Mouse (Mus musculus) forebrain, embryonic 14.5 days (tissue): Measurements from ENCODE around the gene Dcun1d4. TPM values are rescaled to one million over a fixed set of nuclear protein-coding genes. Genes with fewer than 3 reads are reported as not detected.

Source experiments
- ATAC-seq: fragments of 200-750 bp; cut with Nextera tagmentation; 2 replicates; pipeline ENCODE4 v1.8.0; 2017; ENCODE audit warnings: mild to moderate bottlenecking, moderate library complexity
- DNase-seq: peaks from one replicate; pipeline ENCODE4 v3.0.0-alpha.2; 2015; ENCODE audit warnings: low spot score
- H3K27ac ChIP-seq: fragments of 300-500 bp; sonication (generic); 2 replicates; pipeline ENCODE4 v1.5.1; 2014; ENCODE audit warnings: low read depth, mild to moderate bottlenecking, control low read depth, low read length, moderate library complexity
- H3K27me3 ChIP-seq: fragments of 300-500 bp; sonication (generic); replicated peaks from 2 replicates; pipeline ENCODE4 v1.6.1; 2014; ENCODE audit warnings: low read length, control low read depth, mixed read lengths; ENCODE audit not compliant: control insufficient read depth, insufficient read depth
- H3K36me3 ChIP-seq: fragments of 300-500 bp; sonication (generic); 2 replicates; pipeline ENCODE4 v1.6.1; 2014; ENCODE audit warnings: low read length, control low read depth; ENCODE audit not compliant: control insufficient read depth, insufficient read depth
- H3K4me1 ChIP-seq: fragments of 300-500 bp; sonication (generic); 2 replicates; pipeline ENCODE4 v1.6.1; 2014; ENCODE audit warnings: antibody characterized with exemption, low read length, control low read depth; ENCODE audit not compliant: control insufficient read depth, insufficient read depth
- H3K4me2 ChIP-seq: fragments of 300-500 bp; sonication (generic); 2 replicates; pipeline ENCODE4 v1.6.1; 2014; ENCODE audit warnings: mild to moderate bottlenecking, control low read depth, low read length
- H3K4me3 ChIP-seq: fragments of 300-500 bp; sonication (generic); 2 replicates; pipeline ENCODE4 v1.5.1; 2014; ENCODE audit warnings: low read depth, low read length, control low read depth
- H3K9ac ChIP-seq: fragments of 300-500 bp; sonication (generic); 2 replicates; pipeline ENCODE4 v1.6.1; 2014; ENCODE audit warnings: mild to moderate bottlenecking, low read length, control low read depth, moderate library complexity
- H3K9me3 ChIP-seq: fragments of 300-500 bp; sonication (generic); replicated peaks from 2 replicates; pipeline ENCODE4 v1.6.1; 2016; ENCODE audit warnings: low read length, control low read depth, mixed read lengths; ENCODE audit not compliant: control insufficient read depth
- WGBS: fragments of 180-500 bp; shearing (Covaris S2); extraction: QIAGEN DNeasy Blood & Tissue Kit; methylation state at CpG from one replicate; pipeline ENCODE4 v1.1.7; 2014; 5-methylcytosine and 5-hydroxymethylcytosine counted together
- polyA plus RNA-seq: library from polyadenylated mRNA; unstranded; fragments of >200 nt; fragmentation: Nextera tagmentation; extraction: Ambion mirVana; gene quantifications from 2 replicates; pipeline ENCODE4 v1.2.1, GENCODE M21; 2014

The Dcun1d4 gene
- polyA plus RNA-seq, 1 experiment from 2014 or later, result 55.4 TPM

DNA sequence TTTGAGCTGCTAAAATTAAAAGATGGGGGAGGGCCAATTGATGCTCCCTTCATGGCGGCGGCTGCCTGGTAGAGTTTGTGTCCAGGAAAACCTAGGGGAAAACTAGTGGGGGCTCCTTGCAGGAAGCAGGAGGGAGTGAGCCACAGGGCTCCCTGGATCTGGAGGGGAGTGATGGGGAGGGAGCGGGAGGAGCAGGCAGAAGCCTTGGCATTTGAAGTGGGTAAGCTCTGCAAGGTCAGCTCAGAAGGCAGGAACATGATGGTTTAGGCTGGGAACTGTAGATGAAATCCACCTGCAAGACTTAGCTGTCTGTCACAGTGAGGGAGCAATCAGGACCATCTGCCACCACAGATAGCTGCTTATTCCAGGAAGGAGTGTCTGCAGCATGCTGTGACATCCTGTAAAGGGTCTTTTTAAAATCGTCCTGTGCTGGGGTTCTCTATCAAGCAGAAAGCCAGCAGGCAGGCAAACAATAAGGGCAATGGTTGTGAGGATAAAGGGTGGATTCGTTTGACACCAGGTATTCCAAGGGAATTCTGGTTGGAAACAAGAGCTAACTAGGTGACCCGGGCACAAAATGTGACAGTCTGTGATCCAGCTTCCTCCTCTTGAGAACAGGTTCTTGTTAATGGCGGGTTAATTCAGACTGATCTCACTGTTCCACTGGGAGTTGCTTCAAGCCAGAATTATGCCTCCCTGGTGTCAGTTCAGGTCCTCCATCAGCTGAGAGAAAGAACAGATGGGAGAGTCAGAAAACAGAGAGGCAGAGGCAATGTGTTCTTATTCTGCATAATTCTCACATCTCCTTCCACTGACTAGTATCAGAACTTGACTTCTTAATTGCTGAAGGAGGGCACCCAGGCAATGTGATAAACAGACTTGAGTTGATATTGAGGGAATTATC is 104.7 kb downstream of the Dcun1d4 start:
- DNase-seq, result peak; percentile 59
- peak; percentile 88 for ATAC-seq
- Histone ChIP-seq H3K4me2 (no peak overlapping the region), H3K27ac (peak overlapping the region; percentile 80), H3K27me3 (no peaks in the 10 kb centered on the region), H3K9ac (no peak overlapping the region), H3K4me3 (no peak overlapping the region), H3K4me1 (peaks cover 6% of the 10 kb centered on the region; the same call in 1 of the 2 replicates), H3K36me3 (no peaks in the 10 kb centered on the region), H3K9me3 (no peaks in the 10 kb centered on the region)
- WGBS, result 31% methylated on average over 7 of the region's 7 CpGs

DNA sequence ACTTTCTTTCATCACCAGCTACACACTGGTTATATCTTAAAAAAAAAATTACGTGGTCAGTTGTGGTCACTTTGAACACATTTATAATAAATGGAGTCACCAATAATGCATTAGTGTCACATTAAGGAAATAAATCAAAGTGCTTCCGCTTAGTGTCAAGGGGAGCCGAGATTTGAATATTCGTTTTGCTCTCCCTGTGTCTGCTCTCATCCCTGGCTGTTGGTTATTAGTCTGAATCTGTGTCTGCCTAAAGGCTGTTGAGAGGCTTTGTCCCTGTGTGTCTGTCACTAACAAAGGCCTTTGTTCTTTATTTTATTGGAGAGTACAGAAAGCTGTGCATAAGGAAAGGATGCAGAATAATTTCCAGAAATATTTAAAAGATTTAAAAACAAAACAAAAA is 105.8 kb downstream of the Dcun1d4 start:
- Histone ChIP-seq H3K27ac (no peak overlapping the region), H3K27me3 (no peaks in the 10 kb centered on the region), H3K9me3 (no peaks in the 10 kb centered on the region), H3K9ac (no peak overlapping the region), H3K4me1 (peaks cover 6% of the 10 kb centered on the region; the same call in 1 of the 2 replicates), H3K4me2 (no peak overlapping the region), H3K36me3 (no peaks in the 10 kb centered on the region), H3K4me3 (no peak overlapping the region)
- 63% methylated on average over 4 of the region's 4 CpGs for WGBS
- ATAC-seq, result no peak
- no peak for DNase-seq

DNA sequence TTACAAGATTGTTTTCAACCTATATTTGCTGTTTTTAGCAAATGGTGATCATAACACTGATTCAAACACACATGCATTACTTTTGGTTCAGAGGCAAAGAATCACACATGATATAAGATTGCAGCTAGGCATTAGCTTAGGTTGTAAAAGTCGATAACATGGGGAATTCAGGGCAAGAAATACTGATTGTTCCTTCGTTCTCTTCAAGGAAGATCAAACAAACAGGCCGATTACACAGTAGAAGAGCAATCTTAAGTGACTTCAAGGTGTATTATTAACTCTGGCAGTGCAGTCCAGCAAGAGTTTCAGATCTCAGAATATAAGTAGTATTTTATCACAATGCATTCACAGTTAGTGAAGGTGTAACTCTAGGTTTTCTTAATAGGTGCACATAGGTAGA is 106.3 kb downstream of the Dcun1d4 start:
- DNase-seq (no peak), ATAC-seq (no peak)
- Histone ChIP-seq H3K27me3 (no peaks in the 10 kb centered on the region), H3K36me3 (no peaks in the 10 kb centered on the region), H3K4me2 (no peak overlapping the region), H3K27ac (no peak overlapping the region), H3K9ac (no peak overlapping the region), H3K9me3 (no peaks in the 10 kb centered on the region), H3K4me3 (no peak overlapping the region), H3K4me1 (peaks cover 6% of the 10 kb centered on the region; the same call in 1 of the 2 replicates)
- WGBS, result 86% methylated on average over 3 of the region's 3 CpGs

DNA sequence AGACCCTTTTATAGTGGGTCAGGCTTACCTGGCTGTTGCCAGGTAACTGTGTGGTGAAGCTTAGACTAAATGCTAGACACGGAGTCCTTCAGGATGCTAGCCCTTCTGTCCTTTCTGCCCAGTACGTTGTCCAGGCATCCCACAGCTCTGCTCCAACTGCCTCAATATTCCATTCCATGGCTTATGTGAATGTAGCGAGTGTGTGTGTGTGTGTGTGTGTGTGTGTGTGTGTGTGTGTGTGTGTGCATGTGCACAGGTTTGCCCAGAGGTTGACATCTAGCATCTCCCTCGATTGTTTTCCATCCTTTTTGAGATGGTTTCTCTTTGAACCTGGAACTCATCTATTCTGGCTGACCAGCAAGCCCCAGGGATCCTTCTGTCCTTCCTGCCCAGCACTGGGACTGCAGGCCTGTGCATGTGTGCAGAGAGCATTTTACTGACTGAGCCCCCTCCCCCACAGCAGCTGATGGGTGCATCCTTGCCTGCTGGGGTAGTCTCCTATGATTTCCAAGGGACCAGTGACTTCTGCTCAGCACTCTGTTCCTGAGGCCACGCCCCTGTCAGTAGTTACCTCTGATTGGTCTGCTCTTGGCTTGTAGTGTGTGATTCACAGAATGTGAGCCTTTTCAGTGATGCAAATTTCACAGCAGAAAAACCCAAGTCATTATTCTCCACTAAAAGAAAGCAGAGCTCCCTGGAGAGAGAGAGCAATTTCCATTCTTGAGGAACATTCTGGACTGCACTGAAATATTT is 118.3 kb downstream of the Dcun1d4 start:
- Histone ChIP-seq H3K27me3 (no peaks in the 10 kb centered on the region), H3K4me2 (no peak overlapping the region), H3K9me3 (no peaks in the 10 kb centered on the region), H3K9ac (no peak overlapping the region), H3K27ac (no peak overlapping the region), H3K4me1 (peaks cover 11% of the 10 kb centered on the region), H3K36me3 (no peaks in the 10 kb centered on the region), H3K4me3 (no peak overlapping the region)
- ATAC-seq (peak; percentile 59), DNase-seq (peak; percentile 66)
- WGBS, result 59% methylated on average over 5 of the region's 5 CpGs

DNA sequence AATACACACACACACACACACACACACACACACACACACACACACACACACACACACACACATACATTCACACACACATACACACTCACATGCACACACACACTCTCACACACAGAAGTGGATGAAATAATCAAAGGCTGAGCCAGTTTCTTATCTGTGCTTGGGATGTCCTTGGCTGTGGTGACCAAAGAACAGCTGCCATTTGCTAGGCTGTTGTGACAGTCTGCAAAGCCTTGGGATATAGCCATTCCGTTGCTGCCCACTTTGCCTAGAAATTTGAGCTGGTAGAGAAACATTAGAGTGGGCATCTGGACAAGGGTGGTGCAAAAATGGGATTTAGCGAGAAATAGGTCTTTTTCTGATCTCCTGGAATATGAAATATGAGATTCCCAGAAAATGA is 119.2 kb downstream of the Dcun1d4 start:
- 88% methylated on average over 2 of the region's 2 CpGs for WGBS
- ATAC-seq (no peak), DNase-seq (no peak)
- Histone ChIP-seq H3K27me3 (no peaks in the 10 kb centered on the region), H3K4me3 (no peak overlapping the region), H3K9ac (no peak overlapping the region), H3K4me1 (peaks cover 11% of the 10 kb centered on the region), H3K36me3 (no peaks in the 10 kb centered on the region), H3K9me3 (no peaks in the 10 kb centered on the region), H3K27ac (no peak overlapping the region), H3K4me2 (no peak overlapping the region)

DNA sequence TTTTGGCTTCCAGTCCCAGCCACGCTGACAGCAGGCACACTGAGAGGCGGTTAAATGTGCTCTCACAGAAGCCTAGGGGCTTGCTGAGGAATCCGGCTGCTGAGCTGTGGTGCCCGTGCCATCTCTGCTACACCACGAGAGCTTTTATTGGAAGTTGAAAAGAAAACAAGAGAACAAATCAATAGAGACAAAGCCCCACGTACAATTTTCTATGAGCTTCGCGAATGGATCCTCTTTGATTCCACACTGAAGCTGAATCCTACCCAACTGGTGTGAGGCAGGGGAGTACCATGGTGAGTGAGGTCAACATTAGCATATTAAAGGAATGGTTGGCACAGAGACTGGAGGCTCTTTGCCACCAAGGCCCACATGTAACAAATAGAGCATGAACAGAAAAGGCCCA is 120.6 kb downstream of the Dcun1d4 start:
- 18% methylated on average over 8 of the region's 8 CpGs for WGBS
- H3K27ac ChIP-seq, result no peak overlapping the region
- H3K4me2 ChIP-seq, result no peak overlapping the region
- no peaks in the 10 kb centered on the region for H3K27me3 ChIP-seq
- H3K9me3 ChIP-seq, result no peaks in the 10 kb centered on the region
- no peak overlapping the region for H3K4me3 ChIP-seq
- ATAC-seq (peak; percentile 68), DNase-seq (peak; percentile 56)
- H3K36me3 ChIP-seq, result no peaks in the 10 kb centered on the region
- no peak overlapping the region for H3K9ac ChIP-seq
- H3K4me1 ChIP-seq, result peaks cover 11% of the 10 kb centered on the region

DNA sequence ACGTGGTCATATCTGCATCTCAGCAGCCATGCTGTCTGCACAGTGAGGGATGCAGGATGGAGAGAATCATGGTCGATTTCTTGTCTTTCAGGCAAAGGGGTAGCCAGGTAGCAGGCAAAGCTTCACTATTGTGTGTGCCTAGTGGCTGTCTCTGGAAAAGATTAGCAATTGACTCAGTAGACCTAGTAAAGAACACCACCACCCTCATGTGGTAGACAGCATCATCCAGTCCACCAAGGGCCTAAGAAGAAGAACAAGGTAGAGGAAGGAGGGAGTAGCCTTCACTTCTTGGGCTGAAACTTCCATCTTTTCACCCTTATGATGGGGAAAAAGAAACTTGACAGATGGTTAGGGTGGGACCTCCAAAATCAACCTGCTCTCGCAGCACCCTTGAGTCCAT is 122.1 kb downstream of the Dcun1d4 start:
- no peak overlapping the region for H3K4me2 ChIP-seq
- no peak for DNase-seq
- H3K9me3 ChIP-seq, result no peaks in the 10 kb centered on the region
- H3K4me1 ChIP-seq, result peaks cover 11% of the 10 kb centered on the region
- no peaks in the 10 kb centered on the region for H3K27me3 ChIP-seq
- no peak for ATAC-seq
- WGBS, result 87% methylated on average over 3 of the region's 3 CpGs
- H3K27ac ChIP-seq, result no peak overlapping the region
- H3K9ac ChIP-seq, result no peak overlapping the region
- H3K36me3 ChIP-seq, result no peaks in the 10 kb centered on the region
- H3K4me3 ChIP-seq, result no peak overlapping the region

DNA sequence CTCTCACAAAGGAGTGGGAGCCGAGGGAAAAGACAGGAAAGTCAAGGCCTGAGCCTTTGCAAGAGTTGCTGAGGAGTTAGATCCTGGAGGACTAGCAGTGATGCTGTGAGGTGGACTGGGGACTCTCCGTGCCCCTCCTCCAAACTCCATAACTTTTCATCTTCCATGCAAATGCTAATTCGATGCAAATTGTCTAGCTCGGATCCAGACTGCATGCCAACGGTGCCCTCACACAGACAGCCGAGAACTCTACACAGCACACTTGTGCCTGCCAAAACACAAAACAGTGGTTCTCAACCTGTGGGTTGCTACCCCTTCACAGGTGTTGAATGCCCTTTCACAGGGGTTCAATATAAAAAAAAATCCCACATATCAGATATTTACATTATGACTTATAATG is 123.7 kb downstream of the Dcun1d4 start:
- no peak overlapping the region for H3K4me3 ChIP-seq
- no peak overlapping the region for H3K9ac ChIP-seq
- H3K4me1 ChIP-seq, result peaks cover 7% of the 10 kb centered on the region
- H3K9me3 ChIP-seq, result no peaks in the 10 kb centered on the region
- DNase-seq, result no peak
- ATAC-seq, result no peak
- WGBS, result 79% methylated on average over 6 of the region's 6 CpGs
- no peak overlapping the region for H3K27ac ChIP-seq
- no peaks in the 10 kb centered on the region for H3K27me3 ChIP-seq
- H3K36me3 ChIP-seq, result no peaks in the 10 kb centered on the region
- no peak overlapping the region for H3K4me2 ChIP-seq

DNA sequence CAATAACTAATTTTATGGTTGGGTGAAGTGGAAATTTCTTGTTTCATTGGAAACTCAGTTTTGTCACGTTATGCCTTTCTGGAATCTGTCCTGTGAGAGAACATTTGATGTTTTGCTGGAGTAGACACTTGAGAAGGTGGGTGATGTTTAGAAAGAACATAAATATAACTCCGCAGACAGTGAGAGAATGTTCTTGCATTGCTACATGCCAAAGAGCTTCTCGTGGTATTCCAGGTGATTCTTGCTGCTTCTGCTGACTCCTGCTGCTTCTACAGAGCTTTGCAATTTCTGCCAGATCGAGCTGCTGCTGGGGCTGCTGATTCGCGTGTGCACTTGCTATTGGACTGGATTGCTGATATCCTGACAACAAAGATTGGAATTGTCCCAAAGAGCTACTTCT is 124.2 kb downstream of the Dcun1d4 start:
- 90% methylated on average over 6 of the region's 6 CpGs for WGBS
- Histone ChIP-seq H3K4me3 (no peak overlapping the region), H3K27ac (no peak overlapping the region), H3K36me3 (no peaks in the 10 kb centered on the region), H3K9ac (no peak overlapping the region), H3K27me3 (no peaks in the 10 kb centered on the region), H3K9me3 (no peaks in the 10 kb centered on the region), H3K4me1 (peaks cover 7% of the 10 kb centered on the region), H3K4me2 (no peak overlapping the region)
- DNase-seq, result no peak
- no peak for ATAC-seq
